Mouse (Mus musculus) megakaryocyte, embryonic 14.5 days (primary cell): ENCODE data around the gene Rgs7. TPM values are rescaled to one million over a fixed set of nuclear protein-coding genes. Genes with fewer than 3 reads are reported as not detected.

Experiments
- H3K27me3 ChIP-seq: replicated peaks from 2 replicates; pipeline ENCODE3; 2012; ENCODE audit warnings: inconsistent platforms
- H3K36me3 ChIP-seq: replicated peaks from 2 replicates; pipeline ENCODE3; 2012; ENCODE audit warnings: low read length, inconsistent platforms, mixed read lengths
- H3K4me1 ChIP-seq: 2 replicates; pipeline ENCODE4 v1.6.1; 2012; ENCODE audit warnings: inconsistent platforms
- H3K4me3 ChIP-seq: replicated peaks from 2 replicates; pipeline ENCODE3; 2012; ENCODE audit warnings: moderate library complexity, mild to moderate bottlenecking, inconsistent platforms
- H3K9me3 ChIP-seq: 2 replicates; pipeline ENCODE4 v1.6.1; 2012; ENCODE audit warnings: inconsistent platforms
- FLI1 ChIP-seq: IDR thresholded peaks from 2 replicates; pipeline ENCODE4 v1.6.1; 2012; ENCODE audit warnings: low read length, inconsistent platforms, mixed read lengths
- GATA1 ChIP-seq: IDR thresholded peaks from 3 replicates; pipeline ENCODE4 v1.6.1; 2012; ENCODE audit warnings: mixed read lengths, low read length, inconsistent platforms, borderline replicate concordance
- polyA plus RNA-seq: library from polyadenylated mRNA; stranded (reverse); fragments of >175 nt; gene quantifications from 2 replicates; pipeline ENCODE4 v1.2.3, GENCODE M21; 2012; ENCODE audit warnings: low replicate concordance; ENCODE audit not compliant: insufficient read depth

The Rgs7 gene
- polyA plus RNA-seq, 1 experiment, result not detected

GRCm38 (mm10) chr1:175491511-175491860, 814 bp downstream of the Rgs7 start:
- Histone ChIP-seq H3K4me1 (peaks cover 10% of the 10 kb centered on the region), H3K4me3 (no peak overlapping the region), H3K36me3 (no peaks in the 10 kb centered on the region), H3K27me3 (peaks cover 22% of the 10 kb centered on the region), H3K9me3 (peaks cover 21% of the 10 kb centered on the region)
- no peak for TF ChIP-seq FLI1
- no peak for TF ChIP-seq GATA1

- Histone ChIP-seq H3K36me3 (no peaks in the 10 kb centered on the region), H3K9me3 (peaks cover 35% of the 10 kb centered on the region), H3K27me3 (no peaks in the 10 kb centered on the region), H3K4me1 (no peaks in the 10 kb centered on the region), H3K4me3 (no peak overlapping the region)
- TF ChIP-seq FLI1 (no peak), GATA1 (no peak)
Measured at GRCm38 (mm10) chr1:175485109-175485508, 7.2 kb downstream of the Rgs7 start.

DNA sequence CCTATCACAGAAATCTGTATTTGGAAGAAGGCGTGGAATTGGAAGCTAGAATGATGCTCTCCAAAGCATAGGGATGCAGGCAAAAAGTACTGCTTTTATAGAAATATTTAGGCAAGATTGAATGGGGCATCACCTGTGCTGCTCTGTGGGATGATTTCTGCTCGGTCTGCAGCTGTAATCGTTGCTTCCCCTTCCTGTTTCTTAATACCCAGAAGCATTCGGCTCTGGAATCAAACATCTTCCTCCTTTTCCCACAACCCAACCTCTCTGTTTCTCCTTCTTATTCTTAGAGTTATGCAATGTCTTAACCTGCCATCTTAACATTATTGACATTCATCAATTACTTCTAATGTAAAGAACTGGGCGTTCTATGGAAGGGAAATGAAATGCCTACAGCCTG, 19.2 kb downstream of the Rgs7 start:
- Histone ChIP-seq H3K9me3 (peaks cover 1% of the 10 kb centered on the region), H3K4me1 (no peaks in the 10 kb centered on the region), H3K4me3 (no peak overlapping the region), H3K36me3 (no peaks in the 10 kb centered on the region), H3K27me3 (no peaks in the 10 kb centered on the region)
- TF ChIP-seq FLI1, result no peak
- TF ChIP-seq GATA1, result no peak

- Histone ChIP-seq H3K36me3 (no peaks in the 10 kb centered on the region), H3K4me3 (no peak overlapping the region), H3K9me3 (no peaks in the 10 kb centered on the region), H3K27me3 (no peaks in the 10 kb centered on the region), H3K4me1 (no peaks in the 10 kb centered on the region)
- TF ChIP-seq GATA1 (no peak), FLI1 (no peak)
Measured at GRCm38 (mm10) chr1:175469087-175469788, 23.1 kb downstream of the Rgs7 start.

GRCm38 (mm10) chr1:175464566-175464965, 27.7 kb downstream of the Rgs7 start:
- no peaks in the 10 kb centered on the region for H3K4me1 ChIP-seq
- TF ChIP-seq FLI1 (no peak), GATA1 (no peak)

GRCm38 (mm10) chr1:175462351-175462750, 29.9 kb downstream of the Rgs7 start:
- Histone ChIP-seq H3K9me3 (no peaks in the 10 kb centered on the region), H3K4me1 (no peaks in the 10 kb centered on the region), H3K36me3 (no peaks in the 10 kb centered on the region), H3K4me3 (no peak overlapping the region), H3K27me3 (no peaks in the 10 kb centered on the region)
- TF ChIP-seq FLI1, result no peak
- no peak for TF ChIP-seq GATA1

More at GRCm38 (mm10) chr1:175464566-175464965, 27.7 kb downstream of the Rgs7 start:
- H3K27me3 ChIP-seq, result no peaks in the 10 kb centered on the region
- H3K36me3 ChIP-seq, result no peaks in the 10 kb centered on the region
- no peaks in the 10 kb centered on the region for H3K9me3 ChIP-seq
- no peak overlapping the region for H3K4me3 ChIP-seq

- Histone ChIP-seq H3K4me1 (no peaks in the 10 kb centered on the region), H3K27me3 (no peaks in the 10 kb centered on the region), H3K4me3 (no peak overlapping the region), H3K36me3 (no peaks in the 10 kb centered on the region), H3K9me3 (peaks cover 4% of the 10 kb centered on the region; the same call in 1 of the 2 replicates)
- no peak for TF ChIP-seq FLI1
- TF ChIP-seq GATA1, result no peak
Measured at GRCm38 (mm10) chr1:175454041-175454636, 38.2 kb downstream of the Rgs7 start.

GRCm38 (mm10) chr1:175448017-175448416, 44.3 kb downstream of the Rgs7 start:
- Histone ChIP-seq H3K9me3 (peaks cover 4% of the 10 kb centered on the region; the same call in 1 of the 2 replicates), H3K27me3 (no peaks in the 10 kb centered on the region), H3K4me1 (no peaks in the 10 kb centered on the region), H3K36me3 (no peaks in the 10 kb centered on the region), H3K4me3 (no peak overlapping the region)
- TF ChIP-seq FLI1 (no peak), GATA1 (no peak)

DNA sequence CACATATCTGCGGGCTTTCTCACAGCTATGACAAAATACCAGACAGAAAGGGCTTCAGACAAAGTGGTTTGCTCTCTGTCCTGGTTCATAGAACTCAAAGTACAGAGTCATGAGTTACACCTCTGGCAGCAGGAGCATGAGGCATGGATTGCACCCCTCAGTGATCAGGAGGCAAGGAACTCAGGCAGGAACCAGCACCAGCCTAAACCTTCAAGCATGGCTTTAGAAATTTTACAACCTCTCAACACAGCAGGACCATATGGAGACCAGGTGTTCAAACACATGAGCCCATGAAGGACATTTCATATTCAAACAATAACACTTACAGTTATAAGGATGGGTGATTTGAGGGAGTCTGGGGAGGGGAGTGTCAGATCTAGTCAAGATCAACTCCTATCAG, 49.4 kb downstream of the Rgs7 start:
- Histone ChIP-seq H3K36me3 (no peaks in the 10 kb centered on the region), H3K9me3 (peaks cover 10% of the 10 kb centered on the region; the same call in 1 of the 2 replicates), H3K4me3 (no peak overlapping the region), H3K4me1 (no peaks in the 10 kb centered on the region), H3K27me3 (no peaks in the 10 kb centered on the region)
- TF ChIP-seq GATA1, result no peak
- TF ChIP-seq FLI1, result no peak

- H3K27me3 ChIP-seq, result no peaks in the 10 kb centered on the region
- H3K4me3 ChIP-seq, result no peak overlapping the region
- H3K36me3 ChIP-seq, result no peaks in the 10 kb centered on the region
- TF ChIP-seq GATA1 (no peak), FLI1 (no peak)
- peaks cover 13% of the 10 kb centered on the region; the same call in 1 of the 2 replicates for H3K9me3 ChIP-seq
- no peaks in the 10 kb centered on the region for H3K4me1 ChIP-seq
Measured at GRCm38 (mm10) chr1:175442025-175442424, 50.3 kb downstream of the Rgs7 start.
